Mouse (Mus musculus) heart, adult 2 months (tissue): Measurements from ENCODE around the gene Rab1a. TPM values are rescaled to one million over a fixed set of nuclear protein-coding genes. Genes with fewer than 3 reads are reported as not detected.

Experiments
- DNase-seq, 2 experiments: peaks; one replicate each; pipeline ENCODE4 v3.0.0; 2021
- H3K27ac ChIP-seq: fragments of 200-600 bp; 2 replicates; pipeline ENCODE4 v1.8.1; 2022
- H3K27me3 ChIP-seq: fragments of 200-500 bp; 2 replicates; pipeline ENCODE4 v1.6.1; 2012; ENCODE audit warnings: mild to moderate bottlenecking, low read length, inconsistent platforms, mixed read lengths; ENCODE audit not compliant: control insufficient read depth, insufficient read depth
- H3K36me3 ChIP-seq: fragments of 200-500 bp; 2 replicates; pipeline ENCODE4 v1.6.1; 2012; ENCODE audit warnings: low read length, inconsistent platforms; ENCODE audit not compliant: control insufficient read depth, insufficient read depth
- H3K4me1 ChIP-seq: fragments of 200-500 bp; 2 replicates; pipeline ENCODE4 v1.6.1; 2011; ENCODE audit warnings: low read length; ENCODE audit not compliant: control insufficient read depth, insufficient read depth
- H3K4me3 ChIP-seq: fragments of 200-600 bp; 2 replicates; pipeline ENCODE4 v1.8.1; 2022
- H3K79me2 ChIP-seq: fragments of 200-500 bp; replicated peaks from 2 replicates; pipeline ENCODE4 v1.6.1; 2012; ENCODE audit warnings: mild to moderate bottlenecking, inconsistent platforms, low read length, moderate library complexity, mixed read lengths; ENCODE audit not compliant: control insufficient read depth, insufficient read depth
- H3K9ac ChIP-seq: fragments of 200-500 bp; 2 replicates; pipeline ENCODE4 v1.6.1; 2012; ENCODE audit warnings: low read depth, mild to moderate bottlenecking, control low read depth, inconsistent platforms, low read length, mixed read lengths
- CTCF ChIP-seq: fragments of 200-600 bp; IDR thresholded peaks from 2 replicates; pipeline ENCODE4 v1.8.1; 2022; ENCODE audit warnings: antibody characterized with exemption, mild to moderate bottlenecking, moderate library complexity
- EP300 ChIP-seq: fragments of 200-500 bp; IDR thresholded peaks from 2 replicates; pipeline ENCODE4 v1.6.1; 2011; ENCODE audit warnings: low read depth, low read length, control low read depth; ENCODE audit not compliant: insufficient read depth
- POLR2A ChIP-seq: fragments of 200-500 bp; IDR thresholded peaks from 2 replicates; pipeline ENCODE4 v1.6.1; 2011; ENCODE audit warnings: mild to moderate bottlenecking, low read depth, low read length, control low read depth; ENCODE audit not compliant: insufficient read depth
- WGBS: fragments of 180-500 bp; shearing (Covaris S2); methylation state at CpG from one replicate; pipeline ENCODE4 v1.1.7; 2018; 5-methylcytosine and 5-hydroxymethylcytosine counted together
- intact Hi-C: fragments of 180-260 bp; cut with DNase I; formaldehyde crosslinking; loops from one replicate; pipeline ENCODE4 v1.15.1; 2025
- polyA plus RNA-seq: library from polyadenylated mRNA; depleted of rRNA; stranded (reverse); fragments of >200 nt; gene quantifications from 2 replicates; pipeline ENCODE4 v1.2.3, GENCODE M21; 2012
- total RNA-seq, 2 experiments: library from RNA; stranded (reverse); gene quantifications; 2 replicates each; pipeline ENCODE4 v1.2.3; 2021

Rab1a gene
- total and polyA plus RNA-seq, 3 experiments, result 52.8 to 131 (median 119) TPM

DNA sequence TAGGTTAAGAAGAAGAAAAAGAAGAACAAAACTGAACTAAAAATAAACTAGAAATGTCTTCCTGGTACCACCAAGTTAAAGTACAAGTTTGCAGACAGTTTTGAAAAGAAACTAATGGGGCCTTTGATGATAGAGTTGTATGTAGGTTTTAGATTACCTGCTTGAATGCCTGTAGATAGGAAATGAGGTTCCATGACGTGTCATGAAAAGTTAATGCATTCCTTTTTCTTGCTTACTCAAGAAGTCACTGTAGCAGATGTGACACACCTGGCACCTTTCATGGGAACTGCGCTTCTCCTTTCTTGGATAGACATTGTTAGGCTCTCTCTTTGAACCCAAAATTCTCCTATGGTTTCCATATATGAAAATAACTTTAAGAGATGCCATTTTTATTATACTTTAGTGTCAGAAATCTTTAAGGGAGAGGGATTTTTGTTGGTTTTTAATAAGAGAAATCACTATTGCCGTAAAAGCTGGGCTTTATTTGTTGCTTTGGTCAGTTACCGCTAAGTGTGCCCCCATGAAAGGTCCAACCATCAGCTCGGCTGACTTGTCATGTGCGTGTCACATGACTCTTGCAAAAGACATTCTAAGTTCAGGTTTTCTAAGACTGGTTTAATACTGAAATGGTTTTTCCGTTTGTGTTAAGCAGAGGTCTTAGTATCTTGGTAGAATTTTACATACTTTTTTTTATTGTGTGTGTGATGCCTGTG lies 1.2 kb downstream of the Rab1a start:
- 7% methylated on average over 7 of the region's 7 CpGs for WGBS
- peaks cover 40% of the 10 kb centered on the region for H3K36me3 ChIP-seq
- intact Hi-C loops, result loop anchor here (5.0 to 10.0 kb wide), 4 partner anchors 130 to 430 kb away; partner anchors contain the start of genes Sertad2 and Slc1a4
- H3K79me2 ChIP-seq, result peaks cover 13% of the 10 kb centered on the region
- no peak for DNase-seq
- peaks cover 16% of the 10 kb centered on the region for H3K4me1 ChIP-seq
- peak overlapping the region; percentile 95 for H3K27ac ChIP-seq
- H3K27me3 ChIP-seq, result no peaks in the 10 kb centered on the region
- peak overlapping the region; percentile 25; the same call in 1 of the 2 replicates for H3K9ac ChIP-seq
- H3K4me3 ChIP-seq, result peak overlapping the region; percentile 80
- no peak for TF ChIP-seq POLR2A
- TF ChIP-seq CTCF, result no peak
- TF ChIP-seq EP300, result no peak

DNA sequence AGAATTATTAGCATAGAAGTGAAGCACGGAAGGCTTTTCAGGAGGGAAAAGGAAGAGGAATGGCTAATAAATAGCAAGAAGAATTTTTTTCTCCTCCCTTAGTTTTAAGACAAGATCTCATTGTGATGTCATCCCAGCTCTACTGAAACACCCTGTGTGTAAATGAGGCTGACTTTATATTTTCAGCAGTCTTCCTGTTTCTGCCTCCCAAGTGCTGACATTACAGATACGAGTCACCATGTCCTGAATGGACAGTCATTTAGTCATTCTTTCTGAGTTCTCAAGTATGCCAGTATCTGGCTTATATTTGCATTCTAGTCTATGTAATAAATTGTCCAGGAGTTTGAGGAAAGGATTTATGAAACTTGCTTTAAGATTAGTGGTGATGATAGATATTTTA lies 3.1 kb downstream of the Rab1a start:
- Histone ChIP-seq H3K27ac (no peak overlapping the region), H3K27me3 (no peaks in the 10 kb centered on the region), H3K9ac (no peak overlapping the region), H3K36me3 (peaks cover 54% of the 10 kb centered on the region), H3K4me1 (peaks cover 19% of the 10 kb centered on the region), H3K4me3 (no peak overlapping the region), H3K79me2 (peaks cover 15% of the 10 kb centered on the region)
- no peak for DNase-seq
- intact Hi-C loops, result loop anchor here (5.0 to 10.0 kb wide), 4 partner anchors 128 to 428 kb away; partner anchors contain the start of genes Sertad2 and Slc1a4
- 16% methylated on average over 2 of the region's 2 CpGs for WGBS
- no peak for TF ChIP-seq POLR2A
- TF ChIP-seq CTCF, result no peak
- TF ChIP-seq EP300, result no peak

DNA sequence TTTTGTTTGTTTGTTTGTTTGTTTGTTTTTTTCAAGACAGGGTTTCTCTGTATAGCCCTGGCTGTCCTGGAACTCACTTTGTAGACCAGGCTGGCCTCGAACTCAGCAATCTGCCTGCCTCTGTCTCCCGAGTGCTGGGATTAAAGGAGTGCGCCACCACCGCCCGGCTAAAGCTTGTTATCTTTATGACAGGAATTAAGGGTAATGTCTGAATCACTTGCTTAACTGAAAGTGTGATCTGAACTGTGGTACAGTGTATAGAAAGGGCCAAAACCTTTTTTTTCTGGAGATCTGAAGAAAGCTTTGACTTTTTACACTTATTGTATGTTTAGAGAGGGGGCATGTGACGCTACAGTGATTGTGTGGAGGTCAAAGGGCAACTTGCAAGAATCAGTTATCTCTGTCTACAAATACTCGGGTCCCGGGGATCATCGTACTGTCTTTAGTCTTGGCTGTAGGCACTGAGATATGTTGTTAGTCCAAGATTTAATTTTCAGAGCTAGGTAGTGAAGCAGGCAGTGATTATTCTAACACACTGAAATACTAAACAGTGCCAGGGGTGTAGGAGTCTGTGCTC lies 3.7 kb downstream of the Rab1a start:
- Histone ChIP-seq H3K4me3 (no peak overlapping the region; the same call in 1 of the 2 replicates), H3K36me3 (peaks cover 57% of the 10 kb centered on the region), H3K9ac (0 out of 2 replicates have a peak overlapping the region, but pooled peaks have one; percentile 46), H3K27me3 (no peaks in the 10 kb centered on the region), H3K4me1 (peaks cover 21% of the 10 kb centered on the region), H3K27ac (peak overlapping the region; percentile 19; the same call in 1 of the 2 replicates), H3K79me2 (peaks cover 16% of the 10 kb centered on the region)
- intact Hi-C loops, result loop anchor here (5.0 to 10.0 kb wide), 4 partner anchors 127 to 427 kb away; partner anchors contain the start of genes Sertad2 and Slc1a4
- no peak for DNase-seq
- TF ChIP-seq EP300 (no peak), POLR2A (no peak), CTCF (no peak)
- 34% methylated on average over 9 of the region's 9 CpGs for WGBS

DNA sequence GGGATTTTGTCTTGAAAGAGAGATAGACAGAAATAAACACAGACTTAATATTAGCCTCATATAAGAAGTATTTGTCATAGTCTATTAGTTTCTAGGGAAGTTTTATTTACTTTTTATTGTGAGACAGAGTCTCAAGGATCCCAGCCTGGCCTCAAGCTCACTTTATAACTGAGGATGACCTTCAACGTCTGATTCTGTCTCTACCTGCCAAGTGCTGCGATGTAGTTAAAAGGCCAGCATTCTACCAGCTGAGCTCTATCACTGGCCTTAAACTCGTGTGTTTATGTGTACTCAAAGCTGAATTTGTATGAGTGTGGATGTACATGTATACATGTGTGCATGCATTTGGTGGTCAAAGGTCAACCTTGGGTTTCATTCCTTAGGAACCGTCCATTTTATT lies 4.3 kb downstream of the Rab1a start:
- H3K27me3 ChIP-seq, result no peaks in the 10 kb centered on the region
- DNase-seq, result no peak
- H3K4me1 ChIP-seq, result peaks cover 22% of the 10 kb centered on the region
- H3K79me2 ChIP-seq, result peaks cover 18% of the 10 kb centered on the region
- intact Hi-C loops, result loop anchor here (10.0 kb wide), 1 partner anchor 381 kb away; no protein-coding TSS in a partner anchor
- H3K27ac ChIP-seq, result peak overlapping the region; percentile 19; the same call in 1 of the 2 replicates
- peaks cover 55% of the 10 kb centered on the region for H3K36me3 ChIP-seq
- no peak overlapping the region for H3K9ac ChIP-seq
- TF ChIP-seq EP300 (no peak), POLR2A (no peak), CTCF (no peak)
- 27% methylated on average over 4 of the region's 4 CpGs for WGBS
- H3K4me3 ChIP-seq, result no peak overlapping the region; the same call in 1 of the 2 replicates

DNA sequence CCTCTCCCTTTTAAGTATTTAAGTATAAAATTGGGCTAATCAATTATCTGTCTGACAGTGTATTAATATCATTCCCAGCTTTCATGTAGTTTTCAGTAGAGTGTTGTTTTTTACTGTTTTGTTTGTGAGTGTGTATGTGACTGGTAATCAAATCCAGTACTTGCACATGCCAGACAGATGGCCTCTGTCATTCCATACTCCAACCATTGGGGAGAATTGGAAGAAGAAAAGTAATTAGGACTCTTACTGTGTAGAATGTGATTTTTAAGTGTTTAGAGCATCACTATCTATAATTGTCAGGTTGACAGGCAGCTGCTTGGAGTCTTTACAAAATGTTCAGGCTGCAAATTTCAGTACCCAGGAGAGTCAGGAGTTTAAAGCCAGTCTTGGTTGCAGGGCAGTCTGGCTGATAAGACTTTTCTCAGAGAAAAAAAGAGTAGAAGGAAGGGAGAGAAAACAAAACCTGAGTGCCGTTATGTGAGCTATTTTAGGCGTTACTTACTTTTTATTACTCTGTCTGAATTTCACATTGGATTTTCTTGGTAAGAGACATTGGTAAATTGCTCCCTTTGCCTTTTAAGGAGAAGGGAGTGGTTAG lies 5.5 kb downstream of the Rab1a start:
- H3K27me3 ChIP-seq, result no peaks in the 10 kb centered on the region
- peaks cover 17% of the 10 kb centered on the region for H3K79me2 ChIP-seq
- no peak for DNase-seq
- H3K4me1 ChIP-seq, result peaks cover 26% of the 10 kb centered on the region
- intact Hi-C loops, result loop anchor here (10.0 kb wide), 1 partner anchor 382 kb away; no protein-coding TSS in a partner anchor
- no peak for TF ChIP-seq EP300
- no peak overlapping the region for H3K9ac ChIP-seq
- 7% methylated on average over 2 of the region's 2 CpGs for WGBS
- H3K27ac ChIP-seq, result no peak overlapping the region; the same call in 1 of the 2 replicates
- H3K36me3 ChIP-seq, result peaks cover 63% of the 10 kb centered on the region
- H3K4me3 ChIP-seq, result no peak overlapping the region
